Mouse (Mus musculus) intestine, embryonic 15.5 days (tissue): Measurements from ENCODE around the gene Fam19a3. TPM values are rescaled to one million over a fixed set of nuclear protein-coding genes. Genes with fewer than 3 reads are reported as not detected.

Experiments used
- ATAC-seq: fragments of 200-750 bp; cut with Nextera tagmentation; 2 replicates; pipeline ENCODE4 v1.8.0; 2017; ENCODE audit warnings: moderate TSS enrichment, moderate library complexity
- H3K27ac ChIP-seq: fragments of 300-500 bp; sonication (generic); 2 replicates; pipeline ENCODE4 v1.5.1; 2015; ENCODE audit warnings: mild to moderate bottlenecking, inconsistent platforms
- H3K27me3 ChIP-seq: fragments of 300-500 bp; sonication (generic); replicated peaks from 2 replicates; pipeline ENCODE4 v1.6.1; 2015; ENCODE audit warnings: inconsistent platforms
- H3K36me3 ChIP-seq: fragments of 300-500 bp; sonication (generic); 2 replicates; pipeline ENCODE4 v1.6.1; 2015; ENCODE audit warnings: inconsistent platforms
- H3K4me1 ChIP-seq: fragments of 300-500 bp; sonication (generic); replicated peaks from 2 replicates; pipeline ENCODE4 v1.6.1; 2015; ENCODE audit warnings: inconsistent platforms
- H3K4me2 ChIP-seq: fragments of 300-500 bp; sonication (generic); replicated peaks from 2 replicates; pipeline ENCODE4 v1.6.1; 2015; ENCODE audit warnings: mild to moderate bottlenecking, inconsistent platforms
- H3K4me3 ChIP-seq: fragments of 300-500 bp; sonication (generic); replicated peaks from 2 replicates; pipeline ENCODE4 v1.5.1; 2015; ENCODE audit warnings: inconsistent platforms
- H3K9ac ChIP-seq: fragments of 300-500 bp; sonication (generic); 2 replicates; pipeline ENCODE4 v1.6.1; 2015; ENCODE audit warnings: inconsistent platforms
- H3K9me3 ChIP-seq: fragments of 300-500 bp; sonication (generic); 2 replicates; pipeline ENCODE4 v1.6.1; 2016; ENCODE audit warnings: inconsistent platforms
- WGBS: fragments of 180-500 bp; shearing (Covaris S2); methylation state at CpG from one replicate; pipeline ENCODE4 v1.1.7; 2015; 5-methylcytosine and 5-hydroxymethylcytosine counted together
- polyA plus RNA-seq: library from polyadenylated mRNA; unstranded; fragments of >200 nt; fragmentation: Nextera tagmentation; extraction: Ambion mirVana; gene quantifications from 2 replicates; pipeline ENCODE4 v1.2.1, GENCODE M21; 2015

Gene Fam19a3
- polyA plus RNA-seq, 1 experiment from 2014 or later: 0.08 TPM

DNA sequence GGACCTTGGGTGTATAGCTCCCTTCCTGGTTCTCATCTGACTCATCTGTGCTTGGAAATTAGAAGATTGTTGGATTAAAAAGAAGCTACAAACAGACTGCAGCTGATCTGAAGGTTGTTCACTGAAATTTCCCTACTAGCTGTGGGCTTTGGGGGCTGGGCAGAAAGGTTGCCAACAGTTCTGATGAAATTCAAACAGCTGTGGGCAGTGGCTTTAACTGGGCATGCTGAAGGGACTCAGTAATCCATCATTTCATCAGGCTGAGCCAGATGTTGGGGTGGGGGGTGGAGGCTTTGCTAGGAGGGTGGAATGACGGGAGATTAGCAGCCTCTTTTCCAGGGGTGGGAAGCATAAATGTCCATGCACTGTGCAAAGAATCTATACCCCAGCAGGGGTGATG, 38.5 kb downstream of the Fam19a3 start:
- Histone ChIP-seq H3K27ac (no peak overlapping the region), H3K4me3 (no peak overlapping the region), H3K9me3 (no peaks in the 10 kb centered on the region), H3K36me3 (no peaks in the 10 kb centered on the region), H3K4me1 (no peaks in the 10 kb centered on the region), H3K9ac (no peak overlapping the region), H3K27me3 (no peaks in the 10 kb centered on the region), H3K4me2 (no peak overlapping the region)
- 50% methylated on average over 1 of the region's 1 CpGs for WGBS
- no peak for ATAC-seq

DNA sequence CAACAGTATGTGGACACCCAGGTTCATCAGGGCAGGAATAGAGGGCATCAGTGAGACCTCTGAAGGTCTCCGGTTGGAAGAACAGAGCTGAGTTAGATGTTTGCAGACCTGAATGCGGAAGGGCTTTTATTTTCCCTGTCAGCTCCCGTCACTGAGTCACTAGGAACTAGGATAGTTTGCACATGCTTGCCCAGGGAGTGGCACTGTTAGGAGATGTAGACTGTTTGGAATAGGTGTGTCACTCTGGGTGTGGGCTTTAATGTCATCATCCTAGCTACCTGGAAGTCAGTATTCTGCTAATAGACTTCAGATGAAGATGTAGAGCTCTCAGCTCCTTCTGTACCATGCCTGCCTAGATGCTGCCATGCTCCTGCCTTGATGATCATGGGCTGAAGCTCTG, 39.7 kb downstream of the Fam19a3 start:
- Histone ChIP-seq H3K9ac (no peak overlapping the region), H3K4me3 (no peak overlapping the region), H3K27ac (no peak overlapping the region), H3K4me2 (no peak overlapping the region), H3K4me1 (no peaks in the 10 kb centered on the region), H3K27me3 (no peaks in the 10 kb centered on the region), H3K36me3 (no peaks in the 10 kb centered on the region), H3K9me3 (no peaks in the 10 kb centered on the region)
- ATAC-seq: peak; percentile 47; the same call in 1 of the 2 replicates
- WGBS: 72% methylated on average over 3 of the region's 3 CpGs

DNA sequence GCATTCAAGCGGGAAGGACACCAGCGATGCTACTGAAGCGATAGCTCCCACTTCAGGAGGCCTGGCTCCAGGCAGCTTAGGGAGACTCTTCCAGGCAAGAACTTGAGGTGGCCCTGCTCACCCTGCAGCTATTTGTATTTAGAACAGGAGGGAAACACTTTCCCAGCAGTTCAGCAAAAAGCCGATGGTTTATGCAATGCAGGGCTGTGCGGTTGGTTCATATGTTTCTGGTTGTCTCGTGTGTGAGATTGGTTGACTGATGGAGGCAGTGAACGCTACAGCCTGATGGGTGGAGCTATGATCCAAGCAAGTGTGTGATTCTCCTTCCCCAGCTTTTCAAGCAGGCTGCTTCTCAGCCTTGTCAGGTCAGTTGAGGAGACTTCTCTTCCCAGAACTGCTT, 47.0 kb downstream of the Fam19a3 start:
- Histone ChIP-seq H3K27me3 (no peaks in the 10 kb centered on the region), H3K36me3 (no peaks in the 10 kb centered on the region), H3K9me3 (no peaks in the 10 kb centered on the region), H3K4me3 (no peak overlapping the region), H3K4me1 (no peaks in the 10 kb centered on the region), H3K4me2 (no peak overlapping the region), H3K9ac (no peak overlapping the region), H3K27ac (no peak overlapping the region)
- no peak for ATAC-seq
- 53% methylated on average over 7 of the region's 7 CpGs for WGBS

DNA sequence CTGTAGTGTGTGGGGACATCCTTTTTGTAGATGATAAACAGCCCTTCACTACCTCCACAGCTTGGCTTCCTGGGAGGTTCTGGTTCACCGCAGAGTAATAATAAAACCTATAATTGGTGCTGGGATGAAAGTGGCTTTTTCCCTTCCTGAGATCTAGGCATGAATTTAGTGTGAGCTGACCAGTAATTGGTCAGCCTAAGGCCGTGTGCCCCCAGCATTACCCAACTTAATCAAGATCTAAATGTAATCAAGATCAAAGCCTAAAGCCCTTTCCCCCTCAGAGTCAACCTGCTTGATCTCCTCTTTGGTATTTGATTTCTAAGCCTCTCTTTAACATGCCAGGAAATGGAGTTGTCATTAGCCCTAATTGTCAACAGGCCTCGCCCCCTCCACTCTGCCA, 48.7 kb downstream of the Fam19a3 start:
- H3K27me3 ChIP-seq: no peaks in the 10 kb centered on the region
- no peak for ATAC-seq
- H3K4me1 ChIP-seq: no peaks in the 10 kb centered on the region
- no peak overlapping the region for H3K4me3 ChIP-seq
- H3K36me3 ChIP-seq: no peaks in the 10 kb centered on the region
- no peaks in the 10 kb centered on the region for H3K9me3 ChIP-seq
- H3K4me2 ChIP-seq: no peak overlapping the region
- no peak overlapping the region for H3K9ac ChIP-seq
- H3K27ac ChIP-seq: no peak overlapping the region
- WGBS: 58% methylated on average over 3 of the region's 3 CpGs

DNA sequence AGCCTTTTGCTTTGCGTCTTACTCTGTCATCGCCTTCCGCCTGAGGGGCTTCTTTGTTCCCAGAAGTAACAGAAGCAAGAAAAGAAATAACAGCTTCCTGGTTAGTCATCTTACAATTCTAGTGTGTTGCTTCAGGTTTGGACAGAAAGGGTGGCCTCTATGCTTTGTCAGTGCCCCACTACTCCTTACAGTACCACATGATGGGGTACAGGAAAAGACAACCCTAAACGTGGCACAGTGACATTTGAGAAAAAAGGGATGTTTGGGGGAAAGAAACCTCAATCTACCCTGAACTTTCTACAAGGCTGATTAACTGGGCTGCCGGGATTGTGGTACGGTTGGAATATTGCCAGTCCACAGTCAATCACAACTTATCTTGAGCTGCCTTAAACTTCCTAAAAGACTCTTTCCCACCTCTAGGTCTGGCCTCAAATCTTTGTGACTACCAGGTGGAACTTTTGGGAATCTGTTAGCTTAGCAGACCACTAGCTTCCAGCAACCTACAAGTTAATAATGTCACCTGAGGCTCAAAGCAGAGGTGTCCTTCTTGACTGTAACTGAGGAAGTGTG, 52.3 kb downstream of the Fam19a3 start:
- WGBS: 82% methylated on average over 6 of the region's 6 CpGs
- Histone ChIP-seq H3K36me3 (no peaks in the 10 kb centered on the region), H3K27me3 (no peaks in the 10 kb centered on the region), H3K27ac (no peak overlapping the region), H3K9ac (no peak overlapping the region), H3K4me1 (no peaks in the 10 kb centered on the region), H3K9me3 (no peaks in the 10 kb centered on the region), H3K4me3 (no peak overlapping the region), H3K4me2 (no peak overlapping the region)
- no peak for ATAC-seq

Other genes with a start within 250 kb of the Fam19a3 start
- 45.7 and 50.0 TPM in 2 replicates for gene Slc16a1, start 143.2 kb downstream of the Fam19a3 start, polyA plus RNA-seq
- 2.9 and 4.5 TPM in 2 replicates for gene Ppm1j, start 784 bp downstream of the Fam19a3 start, polyA plus RNA-seq
- 157 and 162 TPM in 2 replicates for gene Rhoc, start 6.5 kb upstream of the Fam19a3 start, polyA plus RNA-seq
- 129 and 133 TPM in 2 replicates for gene Mov10, start 36.7 kb upstream of the Fam19a3 start, polyA plus RNA-seq
- 35.9 and 36.8 TPM in 2 replicates for gene St7l, start 82.2 kb upstream of the Fam19a3 start, polyA plus RNA-seq
- gene Capza1, start 82.7 kb upstream of the Fam19a3 start, polyA plus RNA-seq: 186 and 196 TPM in 2 replicates
- 1.8 TPM in 2 replicates for gene Wnt2b, start 180.1 kb upstream of the Fam19a3 start, polyA plus RNA-seq